Comparison of ENCODE assay signal across 15 mouse cellular contexts in the genomic region with DNA sequence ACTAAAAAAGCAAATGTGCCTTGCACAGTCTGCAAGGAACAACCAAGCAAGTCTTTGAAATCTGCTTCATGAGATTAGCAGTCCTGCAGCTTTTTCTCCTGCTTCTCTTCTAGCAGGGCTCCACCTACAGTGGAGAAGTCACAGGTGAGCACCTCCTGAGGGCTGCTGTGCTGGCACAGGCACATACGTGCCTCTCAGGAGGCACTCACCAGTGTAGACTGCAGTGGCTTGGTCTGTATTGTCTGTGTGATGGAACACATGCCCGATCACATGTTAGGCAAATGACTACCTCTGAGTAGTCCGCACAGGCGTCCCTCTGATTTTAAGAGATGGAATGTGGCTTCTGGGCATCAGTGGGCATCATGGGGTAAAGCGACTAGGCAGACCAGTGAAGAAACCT. TPM values are rescaled to one million over a fixed set of nuclear protein-coding genes. Genes with fewer than 3 reads are reported as not detected.
"Had no signal": no experiment of that assay in that cellular context is flagged by ENCODE, and none has a peak within 500 bp of the region (broad histone marks: within the 10 kb centered on the region; RNA-seq: fewer than 3 reads in every experiment).

No protein-coding gene starts in this region.

- H3K9ac ChIP-seq: limb, embryonic 13.5 days; liver, embryonic 14.5 days; midbrain, embryonic 12.5 days; neural tube, embryonic 12.5 days had no signal

- H3K4me3 ChIP-seq: limb, embryonic 13.5 days; midbrain, embryonic 12.5 days; neural tube, embryonic 12.5 days had no signal

- H3K27me3 ChIP-seq: limb, embryonic 13.5 days; midbrain, embryonic 12.5 days; neural tube, embryonic 12.5 days had no signal

- H3K9me3 ChIP-seq: limb, embryonic 13.5 days; midbrain, embryonic 12.5 days; neural tube, embryonic 12.5 days had no signal

- DNase-seq: left cerebral cortex, postnatal 4 days; lung, adult 18-20 months; retina, postnatal 1 day; right cerebral cortex, postnatal 4 days; spleen, adult 18-20 months; thymus, adult 18-20 months; thymus, postnatal 25 days had no signal

- H3K4me2 ChIP-seq: limb, embryonic 13.5 days; midbrain, embryonic 12.5 days; neural tube, embryonic 12.5 days had no signal

- ATAC-seq: hindbrain, embryonic 16.5 days; inflammation-experienced regulatory T-cells, adult 6 months had no signal

- H3K27ac ChIP-seq: limb, embryonic 13.5 days; liver, embryonic 14.5 days; midbrain, embryonic 12.5 days; neural tube, embryonic 12.5 days had no signal

- H3K4me1 ChIP-seq: limb, embryonic 13.5 days; midbrain, embryonic 12.5 days; neural tube, embryonic 12.5 days had no signal

RNA-seq across cellular contexts. Expression of gene Degs2, which starts 25.0 kb away (rescaled TPM):
- total RNA-seq: left cerebral cortex, postnatal 4 days; megakaryocyte-erythroid progenitor cell, adult 5-6 weeks; neutrophil, adult 5-6 weeks had no signal
